Mouse (Mus musculus): Measurements from ENCODE around the gene Ccdc148.

Gene Ccdc148

DNA sequence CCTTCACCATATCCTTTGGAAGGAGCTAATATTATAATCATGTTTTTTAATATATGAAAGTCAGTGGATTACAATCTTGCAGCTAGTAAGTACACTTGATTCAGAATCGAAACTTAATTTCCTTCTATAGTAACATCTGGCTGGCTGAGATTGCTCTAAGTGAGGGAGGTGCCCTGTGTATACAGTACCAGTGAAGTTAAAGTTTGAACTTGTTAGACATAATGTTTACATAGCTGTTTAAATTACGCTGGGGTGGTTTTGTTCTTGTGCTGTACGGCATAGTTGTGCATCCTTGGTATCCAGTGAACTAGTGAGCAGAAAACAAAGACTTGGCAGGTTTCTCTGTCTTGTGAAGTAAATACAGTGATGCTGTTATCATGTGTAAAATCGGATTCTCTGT is 18.5 kb upstream of the Ccdc148 start:
- no peak for DNase-seq

DNA sequence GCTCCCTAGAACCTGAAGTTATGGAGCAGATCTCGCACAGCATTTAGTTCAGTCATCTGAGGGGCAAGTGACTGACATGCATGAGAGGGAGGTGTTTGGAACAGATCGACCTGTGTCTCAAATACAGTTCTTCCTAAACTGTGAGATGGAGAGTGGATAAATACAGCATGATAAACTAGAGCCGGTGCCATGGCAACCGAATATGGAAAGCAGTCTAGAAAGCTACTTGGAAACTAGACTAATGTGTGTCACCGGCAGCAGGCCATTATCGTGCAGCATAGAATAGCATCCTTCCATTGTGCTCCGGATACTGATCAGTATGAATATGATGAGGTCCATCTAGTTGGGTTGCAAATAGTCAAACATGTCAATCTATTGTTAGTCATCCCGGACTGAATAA is 17.7 kb upstream of the Ccdc148 start:
- no peak for DNase-seq

DNA sequence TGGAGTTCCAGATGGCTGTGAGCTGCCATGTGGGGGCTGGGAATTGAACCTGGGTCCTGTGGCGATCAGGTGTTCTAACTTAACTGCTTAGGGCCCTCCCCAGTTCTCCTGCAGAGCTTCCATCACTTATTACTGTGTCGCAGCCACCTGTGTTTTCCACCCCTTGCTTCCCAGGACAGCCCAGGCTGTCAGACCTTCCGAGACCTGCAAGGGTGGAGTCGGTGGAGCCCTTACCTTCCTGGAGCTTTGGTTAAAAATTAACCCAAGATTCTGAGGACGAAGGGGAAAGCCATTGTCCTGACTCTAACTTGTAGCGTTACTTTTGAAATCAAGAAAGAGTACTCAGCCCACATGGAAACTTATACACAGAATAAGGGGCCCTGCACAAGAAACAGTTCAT is 15.4 kb upstream of the Ccdc148 start:
- DNase-seq, result peak; percentile 56 to 67

DNA sequence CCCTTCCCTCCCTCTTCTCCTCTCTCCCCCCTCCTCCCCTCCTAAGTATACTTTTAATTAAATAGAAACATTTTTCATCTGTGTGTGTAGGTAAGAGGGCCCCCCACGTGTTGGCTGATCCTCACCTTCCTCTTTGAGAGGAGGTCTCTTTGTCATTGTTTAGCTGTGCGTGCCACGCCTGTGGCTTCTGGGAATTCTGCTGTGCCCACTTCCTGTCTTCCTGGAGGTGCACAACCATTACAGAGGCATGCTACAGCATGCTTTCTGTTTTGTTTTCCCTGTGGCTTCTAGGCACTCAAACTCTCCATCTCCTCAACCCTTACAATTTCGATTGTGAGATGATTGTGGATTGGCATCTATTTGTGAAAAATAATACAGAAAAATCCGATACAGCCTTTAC is 11.1 kb upstream of the Ccdc148 start:
- peak in 1 of 2 experiments; percentile 24 for DNase-seq

DNA sequence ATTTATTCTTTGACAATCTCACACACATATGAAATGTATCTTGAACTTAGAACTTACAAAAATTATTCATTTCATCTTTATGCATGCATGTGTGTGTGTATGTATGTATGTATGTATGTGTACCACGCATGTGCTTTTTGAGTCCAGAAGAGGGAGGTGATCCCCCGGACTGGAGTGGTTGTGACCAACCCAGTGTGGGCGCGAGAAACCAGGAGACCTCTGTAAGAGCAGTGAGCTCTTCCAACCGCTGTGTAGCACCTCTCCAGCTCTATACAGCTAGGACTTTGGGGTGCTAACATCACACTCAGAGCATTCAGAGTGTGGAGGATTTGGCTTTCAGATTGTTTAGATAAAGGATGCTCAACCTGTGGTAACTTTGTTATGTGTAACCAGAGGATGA is 10.1 kb upstream of the Ccdc148 start:
- DNase-seq, result no peak

DNA sequence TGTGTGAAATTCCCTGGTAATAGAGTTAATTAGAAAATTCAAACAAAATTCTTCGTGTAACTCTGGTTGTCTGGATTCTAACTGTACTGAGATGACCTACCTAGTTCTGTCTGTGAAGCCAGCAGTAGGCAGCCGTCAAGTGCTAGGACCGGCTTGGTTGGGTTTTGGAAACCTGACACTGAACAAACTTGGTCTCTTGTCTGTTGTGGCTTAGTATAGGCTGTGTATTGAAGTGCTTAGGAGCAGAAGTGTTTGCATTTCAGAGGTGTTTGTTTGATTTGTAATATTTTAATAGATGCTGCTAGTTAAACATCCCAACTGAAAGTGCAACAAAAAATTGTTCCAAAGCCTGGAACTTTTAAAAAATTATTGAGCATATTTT is 9.7 kb upstream of the Ccdc148 start:
- no peak for DNase-seq

DNA sequence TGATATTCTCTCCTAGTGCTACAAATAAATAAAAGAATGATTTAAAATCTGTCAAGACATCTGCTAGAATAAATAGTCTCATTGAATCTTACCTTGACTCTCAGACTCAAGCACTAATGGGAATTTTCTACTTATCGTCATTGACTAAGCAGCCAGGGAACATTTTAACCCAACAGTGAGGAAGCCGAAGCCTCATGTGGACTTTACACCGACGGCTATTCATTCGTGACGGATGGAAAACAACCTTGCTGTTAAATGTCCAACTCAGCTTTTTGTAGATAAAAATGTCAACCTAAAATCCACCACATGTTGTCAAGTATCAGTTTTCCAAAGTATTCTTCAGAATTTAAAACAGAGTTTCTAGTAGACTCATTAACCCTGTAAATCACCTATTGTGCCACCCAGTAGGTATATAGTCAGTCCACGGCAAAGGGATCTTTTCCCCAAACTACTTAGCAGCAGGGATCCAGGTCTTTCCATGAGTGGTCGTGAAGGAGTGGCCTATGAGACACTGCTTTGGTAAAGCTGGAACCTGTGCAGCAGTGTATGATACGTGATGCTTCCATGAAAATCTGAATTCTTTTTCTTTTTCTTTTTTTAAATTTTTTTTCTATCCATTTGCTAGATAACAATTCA is 9.2 kb upstream of the Ccdc148 start:
- peak; percentile 63 to 79 for DNase-seq

DNA sequence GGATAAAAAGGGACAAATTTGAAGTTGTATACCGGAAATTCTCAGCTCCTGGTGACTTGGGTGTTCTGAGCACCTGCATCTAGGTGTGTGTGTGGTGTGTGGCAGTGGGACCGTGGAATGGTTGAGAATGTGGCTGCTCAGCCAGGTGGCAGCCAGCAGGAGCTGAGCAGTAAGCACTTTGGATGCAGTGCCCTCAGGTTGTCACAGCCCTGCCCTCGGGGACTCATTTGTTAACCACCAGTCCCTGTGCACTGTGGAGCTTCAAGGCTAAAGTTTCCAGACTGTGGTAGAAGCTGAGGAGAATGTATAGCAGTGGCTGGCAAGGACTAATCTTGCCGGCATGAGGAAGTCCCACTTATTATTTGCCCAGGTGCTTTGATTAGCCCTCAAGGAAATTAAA is 7.3 kb upstream of the Ccdc148 start:
- DNase-seq, result peak in 1 of 2 experiments; percentile 45

DNA sequence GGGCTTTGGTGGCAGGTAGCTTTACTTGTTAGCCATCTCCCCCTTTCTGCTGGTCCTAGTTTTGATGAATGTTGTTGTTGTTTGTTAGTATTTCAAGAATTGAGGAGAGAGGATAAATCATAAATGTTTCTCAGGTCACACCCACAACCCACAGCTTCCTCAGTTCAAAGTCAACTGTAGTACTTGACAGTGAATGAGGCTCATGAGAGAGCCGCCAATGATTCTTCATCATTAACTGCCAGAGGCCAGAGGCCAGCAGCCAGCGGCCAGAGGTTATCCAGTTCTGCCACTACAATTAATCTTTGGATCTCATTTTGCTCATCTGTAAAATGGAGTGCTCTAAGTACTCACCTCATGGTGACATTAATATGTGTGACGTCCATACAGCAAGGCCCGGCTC is 6.5 kb upstream of the Ccdc148 start:
- peak; percentile 70 to 72 for DNase-seq

DNA sequence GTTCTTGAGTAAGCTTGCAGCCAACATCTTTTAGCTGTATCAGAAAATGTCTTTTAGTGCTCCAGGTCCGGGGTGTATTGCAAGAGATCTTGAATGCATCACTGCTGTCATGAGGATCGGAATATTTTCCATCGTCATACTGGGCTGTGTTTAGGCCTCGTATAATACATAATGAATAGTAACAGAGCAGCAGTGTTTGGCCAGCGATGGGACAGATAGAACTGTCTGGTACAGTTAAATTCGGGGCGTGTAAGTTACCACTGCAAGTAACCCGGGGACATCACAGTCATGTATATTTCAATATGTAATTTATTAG is 1.8 kb upstream of the Ccdc148 start:
- DNase-seq, result no peak

DNA sequence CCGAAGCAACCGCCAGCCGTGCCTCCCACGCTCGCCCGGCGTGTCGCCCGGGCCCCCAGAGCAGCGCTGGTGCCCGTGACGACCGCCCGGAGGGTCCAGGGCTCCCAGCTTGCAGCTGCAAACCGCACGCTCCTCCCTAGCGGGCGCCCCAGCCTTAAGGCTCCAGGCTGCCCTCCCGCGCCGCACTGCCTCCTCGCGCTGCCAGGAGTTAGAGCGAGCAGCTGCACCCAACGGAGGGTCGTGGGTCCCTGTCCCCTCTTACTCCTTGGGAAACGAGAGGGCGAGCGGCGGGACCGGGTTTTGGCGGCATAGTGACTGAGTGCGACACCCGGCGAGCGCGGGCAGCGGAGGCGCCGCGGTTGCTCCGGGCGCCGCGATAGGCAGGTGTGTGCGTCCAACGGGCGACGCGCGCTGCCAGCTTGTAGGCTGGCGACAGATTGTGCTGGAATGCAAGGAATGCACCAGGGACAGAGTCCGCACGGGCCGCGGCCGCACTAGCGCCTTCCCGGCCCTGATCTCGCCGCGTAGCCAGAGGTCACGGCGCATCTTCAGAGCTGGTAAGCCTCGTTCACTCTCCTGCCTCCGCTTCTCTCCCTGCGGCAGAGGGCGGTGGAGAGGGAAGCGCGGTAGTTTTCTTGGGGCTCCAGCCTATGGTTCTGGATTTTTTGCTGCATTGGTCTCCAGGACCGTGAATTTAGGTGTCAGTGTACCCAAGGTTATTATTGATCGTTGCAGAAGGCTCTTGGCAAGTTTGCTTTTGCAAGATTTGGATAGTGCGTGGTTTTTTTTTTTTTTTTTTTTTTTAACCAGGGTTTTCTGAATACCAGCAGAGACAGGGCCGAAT is 1.2 kb upstream of the Ccdc148 start:
- DNase-seq, result peak; percentile 81 to 84

DNA sequence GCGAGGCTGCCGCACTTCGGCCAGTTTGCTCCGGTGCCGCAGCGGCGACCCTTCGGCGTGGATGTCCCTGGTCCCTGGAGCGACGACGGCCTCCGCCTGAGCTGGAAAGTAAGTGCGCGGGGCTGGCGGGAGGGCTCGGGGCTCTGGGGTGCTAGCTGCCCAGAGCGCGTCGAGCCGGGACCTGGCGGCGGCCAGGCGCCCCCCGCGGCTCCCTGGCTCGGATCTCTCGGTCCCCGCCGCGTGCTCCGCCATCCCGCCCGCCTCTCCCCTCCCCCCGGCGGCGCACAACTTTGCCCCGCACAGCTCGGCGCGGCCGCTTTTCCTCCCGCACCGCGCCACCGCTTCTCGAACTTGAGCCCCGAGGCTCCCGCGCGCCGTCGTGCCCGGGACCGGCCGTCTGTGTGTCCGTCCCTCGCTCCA is 548 bp upstream of the Ccdc148 start:
- DNase-seq, result peak in 1 of 2 experiments; percentile 60

DNA sequence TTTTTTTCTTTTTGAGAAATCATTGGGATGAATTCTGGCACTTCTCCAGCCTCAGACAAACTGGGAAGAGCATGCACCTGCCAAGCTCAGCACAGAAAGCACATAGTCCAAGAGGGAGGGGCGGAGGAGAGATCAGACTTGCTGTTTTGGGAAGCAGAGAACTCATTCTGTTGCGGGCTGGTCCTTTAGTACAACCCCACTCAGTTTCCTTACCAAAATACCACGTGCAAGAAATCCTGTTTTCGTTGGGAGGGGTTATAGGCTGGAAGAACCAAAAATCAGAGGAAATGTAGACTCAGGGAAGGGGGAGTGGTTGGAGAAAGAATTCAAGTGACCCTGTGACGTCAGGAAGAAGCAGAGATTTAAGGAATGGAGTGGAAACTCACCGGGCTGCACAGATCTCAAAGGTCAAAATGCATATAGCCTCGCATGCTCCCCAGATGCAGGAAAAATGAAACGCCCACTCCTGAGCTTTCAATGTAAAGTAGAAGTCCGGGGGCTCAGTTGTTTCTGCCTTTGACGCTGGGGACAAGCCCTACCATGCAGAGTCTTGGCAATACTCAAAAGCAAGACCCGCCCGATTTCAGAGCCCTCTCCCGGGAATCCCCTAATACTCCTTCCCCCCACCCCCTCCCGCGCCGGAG is 400 bp downstream of the Ccdc148 start:
- peak; percentile 77 to 80 for DNase-seq

DNA sequence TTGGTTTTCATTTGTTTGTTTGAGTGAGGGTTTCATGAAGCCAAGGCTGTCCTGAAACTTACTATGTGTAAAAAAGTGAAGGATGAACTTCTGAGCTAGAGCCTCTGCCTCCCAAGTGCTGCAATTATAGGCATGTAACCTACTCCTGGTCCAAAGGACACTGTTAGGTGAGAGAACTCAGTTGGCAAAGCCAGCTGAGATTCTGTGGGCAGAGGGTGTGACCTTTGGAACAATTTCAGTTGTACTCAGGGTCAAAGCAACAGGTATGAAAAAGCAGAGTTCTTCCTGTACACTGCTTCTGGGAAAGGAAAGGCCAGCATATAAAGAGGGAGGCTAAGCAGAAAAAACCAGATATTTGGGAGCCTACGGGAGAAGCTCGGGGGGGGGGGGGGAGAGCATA is 2.4 kb downstream of the Ccdc148 start:
- DNase-seq, result peak; percentile 61 to 89

DNA sequence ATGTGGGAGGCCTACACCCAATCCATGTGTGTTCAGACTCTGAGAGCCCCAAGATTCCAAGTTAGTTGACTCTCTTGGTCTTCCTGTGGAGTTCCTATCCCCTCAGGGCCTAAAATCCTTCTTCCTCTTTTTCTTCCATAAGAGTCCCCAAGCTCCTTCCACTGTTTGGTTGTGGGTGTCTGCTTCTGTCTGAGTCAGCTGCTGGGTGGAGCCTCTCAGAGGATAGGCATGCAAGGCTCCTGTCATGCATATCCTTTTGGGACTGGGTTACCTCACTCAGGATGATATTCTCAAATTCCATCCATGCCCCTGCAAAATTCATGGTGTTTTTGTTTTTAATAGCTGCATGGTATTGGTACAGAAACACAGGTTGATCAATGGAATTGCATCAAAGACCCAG is 5.1 kb downstream of the Ccdc148 start:
- DNase-seq, result no peak

DNA sequence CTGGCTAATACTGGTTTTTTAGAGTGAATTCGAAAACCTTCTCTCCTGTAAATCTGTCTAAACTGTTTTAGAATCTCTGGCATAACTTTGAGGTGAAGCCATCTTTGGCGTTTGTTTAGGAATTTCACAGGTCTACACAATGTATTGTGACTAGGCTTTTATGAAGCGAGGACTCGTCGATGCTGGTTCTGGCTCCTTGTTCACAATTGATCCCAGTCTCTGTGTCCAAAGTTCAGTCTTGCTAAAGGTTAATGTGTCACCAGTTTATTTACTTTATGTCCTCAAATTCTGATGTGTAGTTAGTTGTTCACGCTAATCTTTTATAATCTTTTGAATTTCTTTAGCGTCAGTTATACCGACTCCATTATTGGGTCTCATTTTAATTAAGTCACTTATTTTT is 29.4 kb downstream of the Ccdc148 start:
- peak; percentile 28 to 58 for DNase-seq

DNA sequence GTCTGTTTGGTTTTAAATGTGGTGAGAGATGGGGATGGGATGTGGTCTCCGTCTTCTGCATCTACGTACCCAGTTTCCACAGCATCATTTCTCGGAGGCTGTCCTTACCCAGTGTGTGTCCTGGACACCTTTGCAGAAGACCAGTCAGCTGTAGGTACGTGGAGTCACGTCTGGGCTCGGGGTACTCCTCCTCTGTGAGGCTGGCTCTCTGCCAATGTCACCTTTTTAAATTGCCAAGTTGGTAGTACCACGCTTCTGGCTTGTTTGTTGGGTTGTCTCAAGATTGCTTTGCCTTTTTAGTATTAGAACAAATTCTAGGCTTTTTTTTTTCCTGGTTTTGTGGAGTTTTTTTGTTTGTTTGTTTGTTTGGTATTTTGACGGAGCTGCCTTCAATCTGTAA is 30.7 kb downstream of the Ccdc148 start:
- DNase-seq, result no peak

DNA sequence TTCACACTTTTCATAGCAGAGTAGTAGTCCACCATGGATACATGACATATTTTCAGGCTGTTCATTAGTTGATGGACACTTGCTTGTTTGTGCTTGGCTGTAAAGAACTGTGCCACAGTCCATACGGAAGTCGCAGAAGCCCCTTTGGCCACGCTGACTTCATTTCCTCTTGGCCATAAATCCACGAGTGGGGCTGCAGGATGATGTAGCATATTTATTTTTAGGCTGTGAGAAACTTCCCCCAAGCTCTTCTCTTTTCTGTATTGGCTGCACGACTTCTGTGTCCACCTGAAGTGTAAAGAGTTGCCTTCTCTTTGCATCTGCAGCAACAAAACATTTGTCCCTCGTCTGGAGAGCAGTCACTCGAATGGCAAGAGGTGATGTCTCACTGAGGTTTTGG is 31.5 kb downstream of the Ccdc148 start:
- no peak for DNase-seq

DNA sequence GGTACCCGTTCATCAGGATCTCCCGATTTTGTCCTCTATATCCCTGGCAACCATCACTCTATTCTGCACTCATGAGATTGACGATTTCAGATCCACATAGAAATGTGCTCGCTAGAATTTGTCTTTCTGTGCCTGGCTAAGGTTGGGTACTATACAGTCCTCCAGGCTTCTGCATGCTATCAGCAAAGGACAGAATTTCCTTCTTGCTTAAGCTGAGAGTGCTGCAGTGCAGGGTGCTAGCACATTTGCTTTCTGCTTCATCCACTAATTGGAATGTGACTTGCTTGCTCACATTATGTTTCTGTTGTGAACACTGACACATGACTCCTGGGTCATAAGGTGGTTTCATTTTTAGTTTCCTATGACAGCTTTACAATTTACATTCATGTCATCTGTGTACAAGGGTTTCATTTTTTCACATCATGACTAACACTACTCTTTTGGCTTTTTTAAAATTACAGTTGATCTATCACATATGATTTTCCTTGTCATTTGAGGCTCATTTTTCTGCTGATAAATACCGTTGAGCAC is 104.8 kb downstream of the Ccdc148 start:
- no peak for DNase-seq

DNA sequence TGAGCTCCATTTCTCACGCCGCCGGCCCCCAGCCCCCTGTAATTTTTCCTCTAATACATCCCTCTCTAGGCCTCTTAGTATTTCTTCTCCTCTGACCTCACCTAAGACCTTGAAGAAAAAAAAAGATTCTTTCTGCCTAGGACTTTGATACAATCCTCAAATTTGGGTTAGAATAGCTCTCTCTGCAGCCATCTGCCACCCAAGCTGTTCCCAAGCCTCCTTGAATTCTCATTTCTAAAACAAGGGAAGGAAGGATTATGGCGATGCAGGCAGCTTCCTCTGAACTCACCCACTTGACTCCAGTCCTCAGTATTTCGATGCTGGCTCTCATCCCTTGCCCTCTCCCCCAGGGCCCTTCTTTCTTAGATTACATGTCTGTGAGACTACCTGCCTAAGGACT is 106.1 kb downstream of the Ccdc148 start:
- no peak for DNase-seq

DNA sequence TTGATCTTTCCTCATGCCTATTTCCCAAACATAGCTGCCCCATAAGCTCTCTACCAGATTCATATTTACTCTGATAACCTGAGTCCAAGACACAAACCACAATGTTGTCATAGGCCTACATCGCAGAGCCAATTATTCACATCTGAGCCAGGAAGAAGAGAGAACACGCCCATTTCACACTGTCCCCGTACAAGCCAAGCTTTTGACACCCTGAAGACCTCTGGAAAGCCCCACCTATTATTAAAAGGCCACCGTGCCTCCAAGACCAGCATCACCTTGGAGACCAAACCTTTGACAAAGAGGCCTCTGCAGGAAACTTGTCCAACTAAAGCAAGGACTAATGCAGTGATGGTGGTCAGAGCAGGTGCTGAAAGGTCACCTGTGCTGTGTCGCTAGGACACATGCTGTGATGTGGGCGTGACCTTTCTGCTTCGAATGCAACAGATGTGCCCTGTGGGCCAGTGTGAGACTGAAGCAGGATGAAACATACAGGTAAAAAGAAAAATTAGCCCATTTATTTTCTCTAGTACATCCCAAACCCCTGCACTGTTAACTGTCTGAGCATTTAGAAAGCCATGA is 106.9 kb downstream of the Ccdc148 start:
- no peak for DNase-seq

DNA sequence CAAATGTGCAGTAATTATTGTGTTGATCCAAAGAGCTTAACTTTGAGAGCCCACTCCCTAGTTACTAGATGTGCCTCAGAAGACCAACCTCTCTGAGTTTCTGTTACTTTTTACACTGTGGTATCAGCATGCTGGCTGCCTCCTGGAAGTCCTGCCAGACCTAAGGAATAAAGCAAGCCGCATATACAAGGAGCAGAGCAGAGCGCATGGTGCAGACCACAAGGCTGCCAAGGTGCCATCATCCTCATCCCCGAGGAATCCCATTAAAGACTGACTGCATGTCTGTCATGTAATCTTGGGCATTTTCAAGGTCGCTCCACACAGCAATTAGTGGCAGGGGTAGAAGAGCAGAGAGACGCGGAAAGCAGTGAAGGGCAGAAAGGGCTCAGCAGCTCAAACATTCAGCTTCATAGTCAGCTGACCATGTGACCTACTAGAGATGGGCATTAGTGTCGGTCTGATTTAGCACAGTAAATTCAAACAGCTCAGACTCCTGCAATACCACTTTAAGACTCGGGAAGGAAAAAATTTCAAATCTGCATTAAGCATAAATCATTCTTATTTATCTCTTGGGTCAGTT is 110.1 kb downstream of the Ccdc148 start:
- DNase-seq, result no peak

DNA sequence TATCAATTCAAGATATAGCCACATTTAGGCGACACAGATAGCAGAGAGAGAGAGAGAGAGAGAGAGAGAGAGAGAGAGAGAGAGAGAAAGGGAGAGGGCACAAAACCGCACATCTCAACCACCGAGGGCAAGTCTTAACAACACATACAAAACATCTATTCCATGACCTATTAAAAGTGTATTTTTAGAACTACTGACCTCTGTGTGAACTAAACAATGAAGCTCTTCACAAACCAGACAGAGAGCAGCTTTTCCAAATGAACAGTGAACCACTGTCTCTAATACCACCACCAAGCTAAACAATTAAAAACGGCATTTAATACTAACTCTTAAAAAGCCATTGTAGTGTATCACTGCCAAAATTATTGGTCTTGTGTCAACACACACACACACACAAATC is 110.8 kb downstream of the Ccdc148 start:
- DNase-seq, result no peak

Measured in kidney, postnatal 36 days (tissue).